15 mouse cellular contexts compared by ENCODE assay signal in the genomic region with DNA sequence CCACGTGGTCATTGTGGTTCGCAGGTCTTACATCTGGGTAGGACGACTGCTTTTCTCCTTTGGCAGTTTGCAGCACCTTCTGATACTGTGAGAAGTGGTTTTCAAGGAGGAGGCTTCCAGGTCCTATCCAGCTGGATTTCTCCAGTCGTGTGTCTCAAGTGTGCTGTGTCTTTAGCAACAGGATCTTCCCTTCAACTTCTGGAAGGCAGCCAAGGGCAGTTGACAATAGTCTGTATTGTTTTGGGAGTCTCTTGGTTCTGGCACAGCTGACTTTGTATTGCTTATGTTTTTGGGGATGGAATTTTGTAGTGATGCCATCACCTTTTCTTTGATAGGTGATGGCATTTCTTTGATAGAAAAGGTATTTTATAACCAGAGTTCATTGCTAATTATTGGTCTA.
DNase-seq lines count a peak whose midpoint lies in the region; ATAC-seq and TF ChIP-seq lines count a peak whose summit lies in the region.
"Had no signal": no experiment of that assay in that cellular context is flagged by ENCODE, and none has a peak within 500 bp of the region (broad histone marks: within the 10 kb centered on the region; RNA-seq: fewer than 3 reads in every experiment).

No protein-coding gene starts in this region.

- H3K36me3 ChIP-seq in kidney, embryonic 14.5 days (ENCODE audit: control insufficient read depth, insufficient read depth, low read length) = no peaks in the 10 kb centered on the region

- TF ChIP-seq CTCF in left cerebral cortex, adult 2 months (IDR thresholded peaks at IDR 0.05) = no peak

- no peak overlapping the region for H3K27ac ChIP-seq in kidney, embryonic 14.5 days (ENCODE audit: low read depth, low read length)
- H3K27ac ChIP-seq in left cerebral cortex, adult 2 months = no peak overlapping the region
- H3K27ac ChIP-seq: embryonic facial prominence, embryonic 12.5 days; forebrain, embryonic 13.5 days; hindbrain, embryonic 10.5 days; limb, embryonic 13.5 days; midbrain, embryonic 13.5 days had no signal

- no peaks in the 10 kb centered on the region for H3K4me1 ChIP-seq in kidney, embryonic 14.5 days (ENCODE audit: control insufficient read depth, insufficient read depth, low read length)
- H3K4me1 ChIP-seq: embryonic facial prominence, embryonic 12.5 days; forebrain, embryonic 13.5 days; hindbrain, embryonic 10.5 days; limb, embryonic 13.5 days; midbrain, embryonic 13.5 days had no signal

- intact Hi-C loops in heart, postnatal 25 days (cut with DNase I) = loop anchor here (5.0 kb wide), 3 partner anchors 67 to 182 kb away; a partner anchor contains a TSS
- intact Hi-C loops in left cerebral cortex, adult 2 months (cut with DNase I) = loop anchor here (5.0 kb wide), 1 partner anchor 182 kb away; no protein-coding TSS in a partner anchor

- WGBS in kidney, embryonic 14.5 days = 57% methylated on average over 4 of the region's 4 CpGs

- no peak for ATAC-seq in kidney, embryonic 14.5 days (ENCODE audit: low FRiP score, low TSS enrichment)
- ATAC-seq: forebrain, embryonic 13.5 days; midbrain, embryonic 13.5 days had no signal

- peak; percentile 89 for DNase-seq in heart, adult 11 months
- DNase-seq in heart, postnatal 25 days (ENCODE audit: low spot score) = no peak
- DNase-seq in kidney, postnatal 14 days = peak; percentile 43
- peak; percentile 7 for DNase-seq in brain, adult 2 months (ENCODE audit: low read depth, low spot score)
- peak; percentile 59 for DNase-seq in lung, postnatal 14 days
- no peak for DNase-seq in left cerebral cortex, adult 2 months (ENCODE audit: extremely low spot score in 1 of 2, low spot score in 2 of 2)
- no peak for DNase-seq in gastrocnemius, postnatal 25 days
- DNase-seq: B cell, adult 2 months; gastrocnemius, postnatal 10 days had no signal

- H3K4me2 ChIP-seq in kidney, embryonic 14.5 days (replicated peaks; ENCODE audit: low read depth, low read length) = no peak overlapping the region
- H3K4me2 ChIP-seq: embryonic facial prominence, embryonic 12.5 days; forebrain, embryonic 13.5 days; limb, embryonic 13.5 days; midbrain, embryonic 13.5 days had no signal

- no peak overlapping the region for H3K4me3 ChIP-seq in kidney, embryonic 14.5 days (ENCODE audit: low read length)
- no peak overlapping the region for H3K4me3 ChIP-seq in left cerebral cortex, adult 2 months
- H3K4me3 ChIP-seq: embryonic facial prominence, embryonic 12.5 days; forebrain, embryonic 13.5 days; hindbrain, embryonic 10.5 days; limb, embryonic 13.5 days; midbrain, embryonic 13.5 days had no signal

- H3K27me3 ChIP-seq in kidney, embryonic 14.5 days (ENCODE audit: control insufficient read depth, insufficient read depth, low read length) = no peaks in the 10 kb centered on the region
- H3K27me3 ChIP-seq: embryonic facial prominence, embryonic 12.5 days; forebrain, embryonic 13.5 days; limb, embryonic 13.5 days; midbrain, embryonic 13.5 days had no signal

- no peak overlapping the region for H3K9ac ChIP-seq in kidney, embryonic 14.5 days (ENCODE audit: low read depth, low read length)
- H3K9ac ChIP-seq: embryonic facial prominence, embryonic 12.5 days; forebrain, embryonic 13.5 days; limb, embryonic 13.5 days; midbrain, embryonic 13.5 days had no signal

- no peaks in the 10 kb centered on the region for H3K9me3 ChIP-seq in kidney, embryonic 14.5 days (ENCODE audit: control insufficient read depth, low read length)
- H3K9me3 ChIP-seq: embryonic facial prominence, embryonic 12.5 days; forebrain, embryonic 13.5 days; hindbrain, embryonic 10.5 days; limb, embryonic 13.5 days; midbrain, embryonic 13.5 days had no signal

Comparison
In these comparisons a context has a peak if more than half of its experiments do, and no peak if none do; other contexts are left out.
1. DNase-seq: peak in heart, adult 11 months (single experiment), kidney, postnatal 14 days (single experiment), brain, adult 2 months (single experiment) and lung, postnatal 14 days (single experiment); none in heart, postnatal 25 days (single experiment), left cerebral cortex, adult 2 months (0 of 2) and gastrocnemius, postnatal 25 days (single experiment).